Mouse (Mus musculus): ENCODE results near the gene Mdga2.

DNA sequence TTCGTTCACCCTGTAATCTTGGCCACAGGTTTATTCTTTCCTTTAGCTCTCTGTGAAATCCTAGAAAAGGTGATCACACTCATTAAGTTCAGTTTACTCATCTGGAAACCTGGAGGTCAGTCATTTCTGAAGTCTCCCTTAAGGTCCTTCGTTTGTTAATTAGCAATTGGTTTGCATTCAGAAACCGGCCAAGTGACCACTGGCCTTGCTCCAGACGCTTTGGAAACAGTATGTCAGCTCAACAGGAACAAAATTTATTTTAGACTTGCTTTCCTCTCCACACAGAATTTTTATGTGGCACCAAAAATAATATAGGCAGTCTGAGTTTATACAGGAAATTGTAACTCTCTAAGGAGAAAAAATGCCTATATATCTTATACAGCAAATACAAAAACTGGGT, 323.0 kb downstream of the Mdga2 start:
- TF ChIP-seq CTCF (IDR thresholded peaks at IDR 0.05; ENCODE audit: low read depth, low read length) (no peak), POLR2AphosphoS5 (IDR thresholded peaks at IDR 0.05; ENCODE audit: insufficient replicate concordance, low read depth, low read length) (no peak), GATA1 (IDR thresholded peaks at IDR 0.05; ENCODE audit: borderline replicate concordance, low read length) (no peak), TAL1 (conservative IDR thresholded peaks at IDR 0.05; ENCODE audit: low read depth, low read length) (no peak), GATA2 (IDR thresholded peaks at IDR 0.05; ENCODE audit: borderline replicate concordance, low read depth, low read length) (no peak)
